Mouse (Mus musculus): ENCODE data around the gene Cops7a.

Cops7a gene

GRCm38 (mm10) chr6:124965088-124965719, at the start of gene Cops7a:
Cops7a (minus strand) TSS chr6:124965538.
- peak; percentile 94 to 97 for DNase-seq

- DNase-seq = peak; percentile 74 to 79
Observed at GRCm38 (mm10) chr6:125009181-125010073, 44.1 kb upstream of the Cops7a start.

GRCm38 (mm10) chr6:125009129-125009180, 43.6 kb upstream of the Cops7a start, which contains the start of gene Zfp384:
Zfp384 (plus strand) TSS chr6:125009145.
- DNase-seq = no peak

GRCm38 (mm10) chr6:125008586-125009128, 43.3 kb upstream of the Cops7a start:
- peak; percentile 96 to 97 for DNase-seq

- no peak for DNase-seq
Observed at GRCm38 (mm10) chr6:125008060-125008459, 42.7 kb upstream of the Cops7a start.

- no peak for DNase-seq
Observed at GRCm38 (mm10) chr6:125005086-125005485, 39.7 kb upstream of the Cops7a start.

GRCm38 (mm10) chr6:125003706-125004105, 38.4 kb upstream of the Cops7a start:
- DNase-seq = no peak

- DNase-seq = no peak
Observed at GRCm38 (mm10) chr6:124999546-124999945, 34.2 kb upstream of the Cops7a start.

- DNase-seq = no peak
Observed at GRCm38 (mm10) chr6:124999091-124999490, 33.8 kb upstream of the Cops7a start.

GRCm38 (mm10) chr6:124998066-124998465, 32.7 kb upstream of the Cops7a start:
- DNase-seq = no peak

GRCm38 (mm10) chr6:124996551-124997501, 31.5 kb upstream of the Cops7a start, which contains the start of gene Pianp:
Pianp (plus strand) TSS chr6:124996694.
- DNase-seq = peak; percentile 88 to 91

- no peak for DNase-seq
Observed at GRCm38 (mm10) chr6:124995831-124996403, 30.6 kb upstream of the Cops7a start.

GRCm38 (mm10) chr6:124995246-124995645, 29.9 kb upstream of the Cops7a start:
- DNase-seq = no peak

- no peak for DNase-seq
Observed at GRCm38 (mm10) chr6:124993876-124994275, 28.5 kb upstream of the Cops7a start.

GRCm38 (mm10) chr6:124993365-124993764, 28.0 kb upstream of the Cops7a start:
- DNase-seq = no peak

- DNase-seq = no peak
Observed at GRCm38 (mm10) chr6:124992241-124992640, 26.9 kb upstream of the Cops7a start.

GRCm38 (mm10) chr6:124967766-124968165, 2.4 kb upstream of the Cops7a start:
- peak; percentile 61 to 69 for DNase-seq

- DNase-seq = no peak
Observed at GRCm38 (mm10) chr6:124966466-124967118, 1.3 kb upstream of the Cops7a start.

- DNase-seq = no peak
Observed at GRCm38 (mm10) chr6:124965747-124966146, 409 bp upstream of the Cops7a start.

GRCm38 (mm10) chr6:124964638-124965037, 700 bp downstream of the Cops7a start:
- peak in 1 of 2 experiments; percentile 14 for DNase-seq

GRCm38 (mm10) chr6:124961021-124961420, 4.3 kb downstream of the Cops7a start:
- DNase-seq = no peak

GRCm38 (mm10) chr6:124959960-124960359, 5.4 kb downstream of the Cops7a start:
- no peak for DNase-seq
